ENCODE assay signal across 8 mouse cellular contexts in the genomic region with DNA sequence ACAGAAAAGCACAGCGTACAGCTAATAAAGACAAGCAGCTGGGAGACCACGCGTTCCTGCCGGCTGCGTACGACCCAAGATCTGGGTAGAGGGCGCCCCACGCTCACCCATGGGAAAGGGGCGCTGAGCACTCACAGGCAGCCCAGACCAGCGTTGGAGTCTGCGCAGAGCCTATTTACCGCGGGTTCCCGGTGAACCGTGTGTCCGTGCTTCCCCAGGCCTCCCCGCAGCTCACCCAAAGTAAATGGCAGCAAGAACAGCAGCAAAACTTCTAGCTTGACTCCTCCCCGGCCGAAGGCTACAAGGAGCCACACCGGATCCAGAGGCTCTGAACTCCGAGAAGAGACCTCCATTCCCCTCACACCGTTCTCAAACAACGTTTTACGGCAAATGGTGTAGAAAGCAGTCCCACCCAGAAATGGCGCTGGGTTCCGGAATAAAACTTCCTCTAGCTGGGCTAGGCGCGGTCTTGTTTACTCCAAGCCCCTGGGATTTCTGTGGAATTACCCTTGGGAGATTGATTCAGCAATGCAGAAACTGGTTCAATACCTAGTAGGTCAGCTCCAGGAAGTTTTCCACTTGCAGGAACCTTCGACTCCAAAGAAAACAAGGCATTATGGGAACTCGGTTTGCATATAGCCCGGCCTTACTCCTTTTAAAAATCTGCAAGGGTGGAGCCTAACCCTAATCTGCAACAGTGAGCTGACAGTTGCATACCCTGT. TPM values are rescaled to one million over a fixed set of nuclear protein-coding genes. Genes with fewer than 3 reads are reported as not detected.
DNase-seq lines count a peak whose midpoint lies in the region; ATAC-seq and TF ChIP-seq lines count a peak whose summit lies in the region.

A gene (minus strand): TSS at position 634 of the 722 bp plus-strand sequence.

- H3K4me3 ChIP-seq in G1E (ENCODE audit: low read depth, low read length): peak within 1 kb of the TSS; percentile 73
- peak within 1 kb of the TSS; percentile 59 for H3K4me3 ChIP-seq in forebrain, embryonic 16.5 days (replicated peaks; ENCODE audit: low read length)
- peak within 1 kb of the TSS; percentile 72 for H3K4me3 ChIP-seq in layer of hippocampus, adult 2 months
- peak within 1 kb of the TSS; percentile 64 for H3K4me3 ChIP-seq in lung, embryonic 14.5 days (ENCODE audit: low read depth, low read length)
- peak within 1 kb of the TSS; percentile 67 for H3K4me3 ChIP-seq in olfactory bulb, adult 2 months (ENCODE audit: insufficient read depth, low read depth, low read length)
- peak within 1 kb of the TSS; percentile 96 for H3K4me3 ChIP-seq in thymus, adult 2 months (ENCODE audit: control insufficient read depth, insufficient read depth, low read length)

- H3K27me3 ChIP-seq in G1E (ENCODE audit: insufficient read depth, low read length): no peaks in the 10 kb centered on the region
- H3K27me3 ChIP-seq in forebrain, embryonic 16.5 days (replicated peaks; ENCODE audit: control insufficient read depth, insufficient read depth, low read length): no peaks in the 10 kb centered on the region
- no peaks in the 10 kb centered on the region for H3K27me3 ChIP-seq in lung, embryonic 14.5 days (ENCODE audit: insufficient read depth, low read length)
- no peaks in the 10 kb centered on the region for H3K27me3 ChIP-seq in thymus, adult 2 months (ENCODE audit: control insufficient read depth, insufficient read depth, low read length)

- peak; percentile 62 for TF ChIP-seq POLR2A in olfactory bulb, adult 2 months (IDR thresholded peaks at IDR 0.05; ENCODE audit: insufficient read depth, low read depth, low read length)
- peak; percentile 82 for TF ChIP-seq POLR2A in thymus, adult 2 months (IDR thresholded peaks at IDR 0.05; ENCODE audit: control insufficient read depth, extremely low read depth, insufficient read depth, low read length, poor library complexity)

- H3K27ac ChIP-seq in forebrain, embryonic 16.5 days (ENCODE audit: low read length): peak within 1 kb of the TSS; percentile 93
- H3K27ac ChIP-seq in layer of hippocampus, adult 2 months: peak within 1 kb of the TSS; percentile 99
- H3K27ac ChIP-seq in lung, embryonic 14.5 days (ENCODE audit: low read depth): peak within 1 kb of the TSS; percentile 99
- peak within 1 kb of the TSS; percentile 92 for H3K27ac ChIP-seq in olfactory bulb, adult 2 months (ENCODE audit: insufficient read depth, low read depth, low read length)
- H3K27ac ChIP-seq in thymus, adult 2 months (ENCODE audit: control insufficient read depth, insufficient read depth, low read length): peak within 1 kb of the TSS; percentile 98

- 0 out of 2 replicates have a peak, but pooled peaks have one; percentile 4 for TF ChIP-seq CTCF in G1E (IDR thresholded peaks at IDR 0.05; ENCODE audit: low read depth, low read length)
- TF ChIP-seq CTCF in layer of hippocampus, adult 2 months (conservative IDR thresholded peaks at IDR 0.05): peak; percentile 78
- peak; percentile 76 for TF ChIP-seq CTCF in lung, embryonic 14.5 days (IDR thresholded peaks at IDR 0.05; ENCODE audit: low read depth)
- no peak for TF ChIP-seq CTCF in olfactory bulb, adult 2 months (IDR thresholded peaks at IDR 0.05; ENCODE audit: insufficient read depth, low read depth, low read length)
- TF ChIP-seq CTCF in thymus, adult 2 months (IDR thresholded peaks at IDR 0.05; ENCODE audit: borderline replicate concordance, control insufficient read depth, extremely low read depth, insufficient read depth, low read length, poor library complexity): peak; percentile 72; the same call in 1 of the 2 replicates

- peak within 1 kb of the TSS; percentile 68 for H3K4me2 ChIP-seq in forebrain, embryonic 16.5 days (ENCODE audit: low read length)
- H3K4me2 ChIP-seq in lung, embryonic 14.5 days: peak within 1 kb of the TSS; percentile 78

- H3K9ac ChIP-seq in forebrain, embryonic 16.5 days (replicated peaks; ENCODE audit: low read depth, low read length): peak within 1 kb of the TSS; percentile 69
- peak within 1 kb of the TSS; percentile 86 for H3K9ac ChIP-seq in lung, embryonic 14.5 days

- peak; percentile 57 for DNase-seq in G1E (ENCODE audit: low spot score)
- DNase-seq in cerebellum, adult 18-20 months: peak; percentile 86 to 88
- DNase-seq in heart, postnatal 36 days: peak; percentile 84 to 89
- peak; percentile 85 to 92 for DNase-seq in layer of hippocampus, adult 2 months (ENCODE audit: low spot score in 2 of 2)
- DNase-seq in lung, embryonic 14.5 days: peak; percentile 96
- DNase-seq in thymus, adult 2 months: peak; percentile 91

- intact Hi-C loops in heart, postnatal 36 days (cut with DNase I): loop anchor here (2.0 to 5.0 kb wide), 3 partner anchors 101 to 254 kb away; no protein-coding TSS in a partner anchor

- peaks cover 24% of the 10 kb centered on the region for H3K36me3 ChIP-seq in G1E (replicated peaks)
- peaks cover 3% of the 10 kb centered on the region for H3K36me3 ChIP-seq in forebrain, embryonic 16.5 days (ENCODE audit: control insufficient read depth, insufficient read depth)
- H3K36me3 ChIP-seq in lung, embryonic 14.5 days (ENCODE audit: insufficient read depth): peaks cover 16% of the 10 kb centered on the region
- peaks cover 18% of the 10 kb centered on the region for H3K36me3 ChIP-seq in thymus, adult 2 months (ENCODE audit: control insufficient read depth, insufficient read depth, low read length)

- under 1% methylated on average over 31 of the region's 31 CpGs for WGBS in forebrain, embryonic 16.5 days
- WGBS in lung, embryonic 14.5 days: under 1% methylated on average over 31 of the region's 31 CpGs
- 1% methylated on average over 31 of the region's 31 CpGs for WGBS in olfactory bulb, adult 2 months
- WGBS in thymus, adult 2 months: under 1% methylated on average over 31 of the region's 31 CpGs

- no peaks in the 10 kb centered on the region for H3K9me3 ChIP-seq in G1E (replicated peaks)
- H3K9me3 ChIP-seq in forebrain, embryonic 16.5 days (ENCODE audit: control insufficient read depth, low read length): no peaks in the 10 kb centered on the region
- H3K9me3 ChIP-seq in lung, embryonic 14.5 days (ENCODE audit: low read depth, low read length): no peaks in the 10 kb centered on the region

- peaks cover 20% of the 10 kb centered on the region for H3K4me1 ChIP-seq in G1E (ENCODE audit: insufficient read depth, low read depth, low read length)
- H3K4me1 ChIP-seq in forebrain, embryonic 16.5 days (replicated peaks; ENCODE audit: control insufficient read depth, insufficient read depth, low read length): peaks cover 12% of the 10 kb centered on the region
- H3K4me1 ChIP-seq in lung, embryonic 14.5 days (ENCODE audit: insufficient read depth): no peaks in the 10 kb centered on the region
- no peaks in the 10 kb centered on the region for H3K4me1 ChIP-seq in olfactory bulb, adult 2 months (ENCODE audit: control insufficient read depth, insufficient read depth, low read length)
- H3K4me1 ChIP-seq in thymus, adult 2 months (replicated peaks; ENCODE audit: control insufficient read depth, insufficient read depth, low read length): no peaks in the 10 kb centered on the region

- peak; percentile 92 for ATAC-seq in G1E (ENCODE audit: extremely low read depth, insufficient number of reproducible peaks, low FRiP score, poor library complexity, severe bottlenecking)
- peak; percentile 100 for ATAC-seq in forebrain, embryonic 16.5 days
- ATAC-seq in lung, embryonic 14.5 days (ENCODE audit: insufficient read depth): peak; percentile 99

RNA-seq across cellular contexts. Expression of the gene that starts here (rescaled TPM):
- 34.9 and 55.5 TPM in 2 replicates for total RNA-seq in G1E (2014; fragmentation: Nextera tagmentation)
- 99.1 and 101 TPM in 2 replicates for total RNA-seq in G1E (2017)
- polyA plus RNA-seq in G1E (2012): 3.2 and 3.5 TPM in 2 replicates
- 43.8 and 47.4 TPM in 2 replicates for polyA plus RNA-seq in forebrain, embryonic 16.5 days (2015; fragmentation: Nextera tagmentation; extraction: Ambion mirVana)
- total RNA-seq in heart, postnatal 36 days (2021): 10 to 100 TPM; 69.3 to 70.9 TPM
- 10 to 100 TPM; 37.3 to 38.2 TPM for total RNA-seq in layer of hippocampus, adult 2 months (2021)
- polyA plus RNA-seq in lung, embryonic 14.5 days (2014; fragmentation: Nextera tagmentation; extraction: Ambion mirVana): 66.4 and 73.4 TPM in 2 replicates
- 413 TPM in 1 of 2 replicates, not detected in the other for polyA plus RNA-seq in olfactory bulb, adult 2 months (2012; ENCODE audit: insufficient read depth, insufficient read length, low replicate concordance, missing spikeins)
- polyA plus RNA-seq in thymus, adult 2 months (2012; rRNA removed): 54.0 and 66.8 TPM in 2 replicates

Comparison
In these comparisons a context has a peak if more than half of its experiments do, and no peak if none do; other contexts are left out.
1. Peak in every context shown above with its lines: DNase-seq, ATAC-seq, H3K4me3 ChIP-seq and H3K27ac ChIP-seq.